Mouse (Mus musculus) ovary, postnatal 36 days (tissue): Measurements from ENCODE around the gene Ccdc186.
"Not testable (repeated sequence)": the region's sequence is repeated elsewhere in the genome, so short reads cannot be mapped to it uniquely, and the experiment has no call there.

Experiments used
- DNase-seq: peaks from one replicate; pipeline ENCODE4 v3.0.0; 2022; ENCODE audit warnings: low spot score, mixed read lengths

The Ccdc186 gene

GRCm38 (mm10) chr19:56756412-56756811 is 65.6 kb downstream of the Ccdc186 start:
- no peak for DNase-seq

- DNase-seq, result not testable (repeated sequence)
These were observed 67.5 kb downstream of the Ccdc186 start for GRCm38 (mm10) chr19:56754456-56754855.

GRCm38 (mm10) chr19:56750709-56751108 is 71.3 kb downstream of the Ccdc186 start:
- DNase-seq, result no peak

GRCm38 (mm10) chr19:56749343-56749742 is 72.6 kb downstream of the Ccdc186 start:
- DNase-seq, result no peak

GRCm38 (mm10) chr19:56747878-56748277 is 74.1 kb downstream of the Ccdc186 start:
- DNase-seq, result no peak

GRCm38 (mm10) chr19:56746618-56747017 is 75.4 kb downstream of the Ccdc186 start:
- DNase-seq, result no peak

GRCm38 (mm10) chr19:56745528-56745927 is 76.5 kb downstream of the Ccdc186 start:
- no peak for DNase-seq

GRCm38 (mm10) chr19:56745061-56745460 is 76.9 kb downstream of the Ccdc186 start:
- DNase-seq, result no peak
